Mouse (Mus musculus) B cell, adult 67 days (primary cell): Measurements from ENCODE around the gene Vmn1r4. TPM values are rescaled to one million over a fixed set of nuclear protein-coding genes. Genes with fewer than 3 reads are reported as not detected.

Experiments
- total RNA-seq, 2 experiments: library from RNA; stranded (reverse); gene quantifications; 4 replicates each; pipeline ENCODE4 v1.2.4; 2023

Gene Vmn1r4
- under 1 TPM in 1 of 2 experiments, not detected in 1; 0.70 TPM for total RNA-seq

GRCm38 (mm10) chr6:56923726-56924707, at the start of gene Vmn1r4, which contains the start of gene Nt5c3:
Vmn1r4 (plus strand) TSS chr6:56924015.
Nt5c3 (minus strand) TSS chr6:56923932.

GRCm38 (mm10) chr6:56969973-56970372, 46.2 kb downstream of the Vmn1r4 start, which contains the start of gene Vmn1r5:
Vmn1r5 (plus strand) TSS chr6:56970273.

GRCm38 (mm10) chr6:56996943-56997342, 73.1 kb downstream of the Vmn1r4 start, which contains the start of gene Vmn1r6:
Vmn1r6 (plus strand) TSS chr6:56997243.

Other genes starting within 250 kb of the Vmn1r4 start
- gene Lsm5, start 219.3 kb upstream of the Vmn1r4 start, total RNA-seq, result 10 to 100 TPM; 35.5 to 45.7 TPM
- gene Avl9, start 209.1 kb upstream of the Vmn1r4 start, total RNA-seq, result 100 to 1,000 TPM; 110 to 113 TPM
- gene Kbtbd2, start 126.2 kb upstream of the Vmn1r4 start, total RNA-seq, result 10 to 100 TPM; 68.3 to 69.1 TPM
- gene Fkbp9, start 92.0 kb upstream of the Vmn1r4 start, total RNA-seq, result not detected
- gene Nt5c3, start 83 bp upstream of the Vmn1r4 start, total RNA-seq, result 10 to 100 TPM; 52.5 to 61.9 TPM
- gene Vmn1r5, start 46.3 kb downstream of the Vmn1r4 start, total RNA-seq, result not detected
- not detected for gene Vmn1r6, start 73.2 kb downstream of the Vmn1r4 start, total RNA-seq
- not detected for gene Vmn1r7, start 101.3 kb downstream of the Vmn1r4 start, total RNA-seq
- not detected for gene Vmn1r8, start 108.3 kb downstream of the Vmn1r4 start, total RNA-seq
- not detected for gene Vmn1r9, start 142.8 kb downstream of the Vmn1r4 start, total RNA-seq
- gene Vmn1r10, start 185.4 kb downstream of the Vmn1r4 start, total RNA-seq, result not detected
- gene Vmn1r11, start 209.4 kb downstream of the Vmn1r4 start, total RNA-seq, result not detected
- gene Vmn1r12, start 232.9 kb downstream of the Vmn1r4 start, total RNA-seq, result under 1 TPM in 1 of 2 experiments, not detected in 1; 0.09 TPM